Mouse (Mus musculus) megakaryocyte, embryonic 14.5 days (primary cell): ENCODE data around the gene Hikeshi. TPM values are rescaled to one million over a fixed set of nuclear protein-coding genes. Genes with fewer than 3 reads are reported as not detected.

ENCODE experiments used
- H3K27me3 ChIP-seq: replicated peaks from 2 replicates; pipeline ENCODE3; 2012; ENCODE audit warnings: inconsistent platforms
- H3K36me3 ChIP-seq: replicated peaks from 2 replicates; pipeline ENCODE3; 2012; ENCODE audit warnings: low read length, inconsistent platforms, mixed read lengths
- H3K4me1 ChIP-seq: 2 replicates; pipeline ENCODE4 v1.6.1; 2012; ENCODE audit warnings: inconsistent platforms
- H3K4me3 ChIP-seq: replicated peaks from 2 replicates; pipeline ENCODE3; 2012; ENCODE audit warnings: moderate library complexity, mild to moderate bottlenecking, inconsistent platforms
- H3K9me3 ChIP-seq: 2 replicates; pipeline ENCODE4 v1.6.1; 2012; ENCODE audit warnings: inconsistent platforms
- FLI1 ChIP-seq: IDR thresholded peaks from 2 replicates; pipeline ENCODE4 v1.6.1; 2012; ENCODE audit warnings: low read length, inconsistent platforms, mixed read lengths
- GATA1 ChIP-seq: IDR thresholded peaks from 3 replicates; pipeline ENCODE4 v1.6.1; 2012; ENCODE audit warnings: mixed read lengths, low read length, inconsistent platforms, borderline replicate concordance
- polyA plus RNA-seq: library from polyadenylated mRNA; stranded (reverse); fragments of >175 nt; gene quantifications from 2 replicates; pipeline ENCODE4 v1.2.3, GENCODE M21; 2012; ENCODE audit warnings: low replicate concordance; ENCODE audit not compliant: insufficient read depth

Gene Hikeshi
- polyA plus RNA-seq, 1 experiment: 27.7 TPM

DNA sequence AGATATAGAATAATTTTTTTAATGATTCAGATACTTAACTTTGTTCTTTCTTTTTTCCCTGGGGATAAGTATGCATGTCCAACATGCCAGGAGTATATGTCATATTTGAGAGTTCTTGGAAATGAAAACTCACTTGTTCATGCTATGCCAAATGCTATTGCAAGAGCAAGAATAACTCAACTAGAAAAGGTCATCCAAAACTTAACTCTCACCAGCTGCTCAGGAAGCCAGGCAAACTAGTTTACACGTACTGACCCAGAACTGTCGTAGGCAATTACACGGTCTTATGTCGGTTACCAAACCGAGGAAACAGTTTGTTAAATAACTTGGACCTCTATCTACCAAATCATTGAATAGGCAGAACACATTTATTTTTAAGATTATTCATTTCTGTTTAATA, 24.3 kb downstream of the Hikeshi start:
- H3K27me3 ChIP-seq: no peaks in the 10 kb centered on the region
- no peak overlapping the region for H3K4me3 ChIP-seq
- peaks cover 4% of the 10 kb centered on the region; the same call in 1 of the 2 replicates for H3K4me1 ChIP-seq
- TF ChIP-seq GATA1 (no peak), FLI1 (no peak)
- no peaks in the 10 kb centered on the region for H3K9me3 ChIP-seq
- peaks cover 52% of the 10 kb centered on the region for H3K36me3 ChIP-seq

DNA sequence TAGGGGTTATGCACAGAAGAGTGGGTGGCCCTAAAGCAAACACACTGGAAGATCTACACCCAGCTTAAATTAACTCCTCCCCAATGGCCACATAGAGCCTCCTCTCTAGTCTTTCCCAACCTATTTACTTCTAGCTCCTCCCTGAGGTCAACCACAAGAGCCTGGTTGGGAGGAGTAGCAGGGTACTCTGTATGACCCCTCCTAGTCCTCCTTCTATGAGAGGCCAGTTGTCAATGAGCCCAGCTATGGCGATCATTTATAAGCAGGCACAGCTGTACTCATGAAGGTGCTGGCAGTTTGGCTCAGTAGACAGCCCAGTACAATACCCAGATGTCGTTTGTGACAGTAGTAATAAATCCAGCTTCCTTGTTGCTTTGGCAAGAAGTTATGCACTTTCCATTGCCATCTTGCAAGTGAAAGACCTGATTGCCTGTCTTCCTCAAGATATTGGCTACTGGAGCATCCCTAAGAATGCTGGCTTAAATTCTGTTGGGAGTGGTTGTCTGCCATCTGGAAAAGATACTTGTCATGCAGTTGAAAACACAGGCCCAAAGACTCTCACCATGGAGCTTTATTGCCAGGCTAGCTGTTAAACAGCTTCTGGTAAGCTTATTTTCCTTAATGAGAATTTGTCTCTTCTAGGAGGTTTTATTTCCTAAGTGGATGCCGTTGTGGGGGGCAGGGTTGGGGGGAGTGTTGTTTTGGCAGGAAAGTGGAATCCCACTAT, 27.4 kb downstream of the Hikeshi start:
- Histone ChIP-seq H3K4me3 (no peak overlapping the region), H3K4me1 (peaks cover 4% of the 10 kb centered on the region; the same call in 1 of the 2 replicates), H3K9me3 (no peaks in the 10 kb centered on the region), H3K36me3 (peaks cover 29% of the 10 kb centered on the region), H3K27me3 (peaks cover under 1% of the 10 kb centered on the region)
- TF ChIP-seq FLI1 (no peak), GATA1 (no peak)

DNA sequence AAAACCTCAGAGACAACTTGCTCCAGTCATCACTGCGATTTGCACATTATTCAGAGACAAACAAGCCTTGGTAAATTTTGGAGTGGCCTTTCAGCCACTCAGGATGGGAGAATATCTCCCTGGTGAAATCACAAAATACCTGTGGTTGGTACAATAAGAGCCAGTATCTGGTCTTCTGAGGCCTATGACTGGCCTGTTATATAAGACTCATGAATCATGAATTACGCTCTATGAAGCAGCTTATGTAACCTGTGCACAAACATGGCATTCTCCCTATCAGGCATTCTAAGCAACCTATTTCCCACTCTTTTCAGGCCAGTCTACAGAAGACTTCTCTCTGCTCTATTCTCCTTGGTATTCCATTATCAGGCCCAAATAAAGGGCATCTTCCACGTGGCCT, 28.6 kb downstream of the Hikeshi start:
- Histone ChIP-seq H3K9me3 (no peaks in the 10 kb centered on the region), H3K27me3 (peaks cover 2% of the 10 kb centered on the region), H3K4me1 (peaks cover 4% of the 10 kb centered on the region; the same call in 1 of the 2 replicates), H3K36me3 (peaks cover 18% of the 10 kb centered on the region), H3K4me3 (no peak overlapping the region)
- TF ChIP-seq GATA1: no peak
- no peak for TF ChIP-seq FLI1

DNA sequence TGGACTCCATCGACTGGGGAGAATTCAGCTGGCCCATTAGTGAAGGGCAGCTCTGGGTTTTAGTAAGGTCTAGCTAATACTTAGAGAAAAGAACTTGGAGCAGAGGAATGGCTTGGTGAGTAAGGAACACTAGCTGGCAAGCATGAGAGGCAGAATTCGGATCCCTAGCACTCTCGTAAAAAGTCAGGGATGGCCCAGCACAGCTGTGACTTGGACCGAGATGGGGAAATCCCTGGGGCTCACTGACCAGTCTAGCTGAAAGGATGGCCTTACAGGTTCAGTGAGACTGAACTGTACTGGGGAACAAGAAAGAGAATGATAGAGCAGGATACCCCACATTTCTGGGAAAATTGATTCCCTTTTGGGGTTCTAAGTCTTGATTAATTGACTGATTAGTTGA, 31.3 kb downstream of the Hikeshi start:
- Histone ChIP-seq H3K27me3 (peaks cover 2% of the 10 kb centered on the region), H3K36me3 (no peaks in the 10 kb centered on the region), H3K4me3 (no peak overlapping the region), H3K9me3 (no peaks in the 10 kb centered on the region), H3K4me1 (peaks cover 7% of the 10 kb centered on the region)
- no peak for TF ChIP-seq FLI1
- no peak for TF ChIP-seq GATA1

DNA sequence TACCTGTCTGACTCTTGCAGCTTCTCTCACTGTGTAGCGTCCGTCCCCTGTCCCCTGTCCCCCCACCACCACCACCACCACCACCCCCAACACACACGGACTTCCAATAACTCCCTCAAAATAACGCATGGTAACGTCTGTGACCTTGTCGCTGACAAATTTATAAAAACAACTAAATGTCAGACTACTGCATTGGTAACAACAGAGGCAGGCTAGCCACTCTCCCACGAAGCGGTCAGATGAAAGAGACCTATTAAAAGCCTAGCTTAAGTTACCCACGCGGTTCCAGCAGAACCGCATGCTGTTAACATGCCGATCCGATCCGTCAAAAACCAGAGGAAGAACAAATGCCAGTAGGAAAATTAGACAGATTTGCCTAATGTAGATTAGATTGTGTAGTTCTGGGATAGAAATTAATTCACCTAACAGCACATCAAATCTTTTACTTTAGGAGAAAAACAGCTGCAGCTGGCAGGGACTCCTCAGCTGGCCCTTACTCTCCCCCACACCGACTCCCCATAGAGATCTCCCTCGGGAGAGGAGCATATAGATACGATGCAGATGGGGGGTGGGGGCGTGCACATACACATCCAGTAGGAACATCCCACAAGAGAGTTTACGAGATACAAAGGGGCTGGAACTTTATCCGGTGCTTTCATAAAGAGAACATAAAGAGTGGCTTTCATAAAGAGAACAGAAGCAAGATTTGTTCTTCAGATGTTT, 31.9 kb downstream of the Hikeshi start:
- H3K4me3 ChIP-seq: no peak overlapping the region
- TF ChIP-seq FLI1 (no peak), GATA1 (no peak)
- no peaks in the 10 kb centered on the region for H3K36me3 ChIP-seq
- peaks cover 2% of the 10 kb centered on the region for H3K27me3 ChIP-seq
- H3K4me1 ChIP-seq: peaks cover 8% of the 10 kb centered on the region
- H3K9me3 ChIP-seq: no peaks in the 10 kb centered on the region

DNA sequence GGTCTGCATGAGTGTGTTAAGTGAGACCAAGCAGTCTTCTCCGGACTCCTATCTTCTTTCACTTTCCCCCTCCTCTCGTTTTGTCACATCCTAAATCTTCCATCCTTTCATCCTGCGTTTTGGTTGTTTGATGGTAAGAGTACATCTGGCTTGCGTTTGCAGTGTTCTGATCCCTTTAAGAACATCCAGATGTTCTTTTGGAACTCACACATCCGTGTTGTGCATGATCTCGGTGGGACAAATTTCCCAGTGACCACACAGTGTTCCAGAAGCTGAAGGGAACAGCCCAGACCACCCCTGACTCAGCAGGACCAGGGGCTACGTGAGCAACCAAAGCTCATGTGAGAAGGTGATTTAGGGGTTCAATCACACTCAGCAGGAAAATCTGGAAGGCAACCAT, 32.6 kb downstream of the Hikeshi start:
- Histone ChIP-seq H3K4me3 (no peak overlapping the region), H3K9me3 (no peaks in the 10 kb centered on the region), H3K36me3 (no peaks in the 10 kb centered on the region), H3K4me1 (peaks cover 10% of the 10 kb centered on the region), H3K27me3 (peaks cover 2% of the 10 kb centered on the region)
- TF ChIP-seq FLI1 (no peak), GATA1 (no peak)

DNA sequence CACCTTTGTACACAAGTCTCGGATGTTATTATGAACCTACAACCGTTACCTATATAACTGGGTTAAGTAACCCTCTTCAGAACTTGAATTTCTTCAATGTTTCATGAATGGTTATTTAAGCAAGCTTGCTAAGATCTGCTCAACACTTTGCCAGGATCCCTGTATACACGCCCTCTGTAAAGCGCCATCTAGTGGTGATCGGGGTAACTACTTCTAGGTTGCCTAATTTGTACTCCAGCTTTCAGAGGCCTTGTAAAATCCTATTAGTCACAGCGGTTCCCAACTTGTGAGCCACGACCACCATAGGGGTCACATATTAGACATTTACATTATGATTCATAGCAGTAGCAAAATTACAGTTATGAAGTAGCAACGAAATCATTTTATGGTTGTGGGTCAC, 33.1 kb downstream of the Hikeshi start:
- Histone ChIP-seq H3K36me3 (no peaks in the 10 kb centered on the region), H3K9me3 (no peaks in the 10 kb centered on the region), H3K4me1 (peaks cover 10% of the 10 kb centered on the region; the same call in 1 of the 2 replicates), H3K27me3 (peaks cover 2% of the 10 kb centered on the region), H3K4me3 (no peak overlapping the region)
- TF ChIP-seq GATA1 (no peak), FLI1 (no peak)

DNA sequence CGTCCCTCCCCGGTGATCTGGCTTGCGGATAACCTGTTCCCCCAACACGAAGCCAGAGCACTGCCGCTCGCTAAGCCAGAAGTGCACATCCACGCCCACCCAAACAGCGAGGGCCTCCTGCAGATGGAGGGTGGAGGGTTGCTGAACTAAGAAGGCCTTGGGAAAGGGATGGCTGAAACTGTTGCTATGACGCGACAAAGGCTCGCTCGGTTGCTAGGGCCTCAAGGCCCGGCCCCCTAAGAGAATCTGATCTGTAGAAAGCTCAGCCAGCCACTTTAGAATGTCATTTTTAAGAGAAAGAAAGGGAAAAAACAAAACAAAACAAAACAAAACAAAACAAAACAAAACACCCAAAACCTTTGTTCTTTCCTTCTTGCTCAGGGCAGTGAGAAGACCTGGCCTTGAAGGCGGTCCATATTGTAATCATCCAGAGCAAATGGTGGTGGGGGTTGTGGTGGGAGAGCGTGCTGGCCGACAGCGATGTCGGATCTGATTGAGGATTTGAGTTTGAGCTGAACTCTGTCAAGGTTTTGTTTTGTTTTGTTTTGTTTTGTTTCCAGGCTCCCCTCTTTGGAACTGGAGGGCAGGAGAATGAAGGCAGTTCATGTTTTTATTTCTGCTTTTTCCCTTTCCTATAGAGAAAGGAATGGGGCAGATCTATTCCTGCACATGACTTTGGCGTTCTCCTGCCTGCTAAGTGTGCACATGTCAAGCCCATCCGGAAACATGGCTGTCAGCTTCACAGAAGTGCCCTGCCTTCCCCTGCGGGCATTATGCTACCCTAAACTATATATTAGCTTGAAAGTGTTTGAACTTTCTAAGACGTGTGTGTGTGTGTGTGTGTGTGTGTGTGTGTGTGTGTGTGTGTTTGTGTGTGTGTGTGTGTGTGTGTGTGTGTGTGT, 37.3 kb downstream of the Hikeshi start, which contains the start of gene Ccdc81:
Gene Ccdc81, minus strand, starts transcription at position 188 of the 902 bp plus-strand sequence.
- H3K4me3 ChIP-seq: peak within 1 kb of the TSS; percentile 48
- peaks cover 2% of the 10 kb centered on the region for H3K27me3 ChIP-seq
- peaks cover 15% of the 10 kb centered on the region for H3K4me1 ChIP-seq
- no peaks in the 10 kb centered on the region for H3K9me3 ChIP-seq
- H3K36me3 ChIP-seq: no peaks in the 10 kb centered on the region
- TF ChIP-seq FLI1: no peak
- no peak for TF ChIP-seq GATA1

DNA sequence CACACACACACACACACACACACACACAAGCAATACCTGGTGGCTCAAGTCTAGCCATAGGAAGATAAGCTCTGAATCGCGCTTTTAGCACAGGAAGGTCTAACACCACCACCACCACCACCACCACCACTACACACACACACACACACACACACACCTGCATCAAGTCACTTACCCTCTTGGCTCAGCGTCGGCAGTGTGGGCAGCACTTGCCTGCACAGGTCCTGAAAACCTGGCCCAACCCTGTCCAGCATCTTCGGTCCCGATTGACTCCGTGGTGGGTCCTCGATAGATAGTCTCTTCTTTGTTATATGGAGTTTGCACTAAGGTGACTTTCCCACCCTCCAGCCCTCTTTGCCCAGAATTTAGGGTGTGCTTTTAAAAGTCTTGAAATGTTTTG, 38.0 kb downstream of the Hikeshi start:
- Histone ChIP-seq H3K4me1 (peaks cover 15% of the 10 kb centered on the region), H3K4me3 (no peak overlapping the region), H3K36me3 (no peaks in the 10 kb centered on the region), H3K27me3 (no peaks in the 10 kb centered on the region), H3K9me3 (no peaks in the 10 kb centered on the region)
- no peak for TF ChIP-seq GATA1

DNA sequence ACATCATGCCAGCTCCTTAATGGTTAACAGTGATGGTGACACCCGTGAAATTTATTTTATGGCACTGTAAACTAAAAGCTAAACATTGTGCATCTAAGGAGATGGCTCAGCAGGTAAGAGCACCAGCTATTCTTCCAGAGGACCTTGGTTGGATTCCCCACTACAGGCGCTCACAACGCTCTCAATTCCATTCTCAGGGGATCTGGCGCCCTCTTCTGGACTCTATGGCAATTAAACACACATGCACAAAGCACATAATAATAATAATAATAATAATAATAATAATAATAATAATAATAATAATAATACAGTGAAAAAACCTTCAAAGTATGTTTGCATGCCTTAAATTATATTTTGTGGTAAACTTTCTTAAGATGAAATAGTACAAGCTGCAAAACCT, 49.1 kb downstream of the Hikeshi start:
- TF ChIP-seq FLI1: no peak
- no peaks in the 10 kb centered on the region for H3K9me3 ChIP-seq

More for the DNA sequence above, 49.1 kb downstream of the Hikeshi start:
- Histone ChIP-seq H3K4me3 (no peak overlapping the region), H3K36me3 (no peaks in the 10 kb centered on the region), H3K4me1 (peaks cover 17% of the 10 kb centered on the region), H3K27me3 (no peaks in the 10 kb centered on the region)
